Mouse (Mus musculus): ENCODE results near the gene Hs3st3b1. TPM values are rescaled to one million over a fixed set of nuclear protein-coding genes. Genes with fewer than 3 reads are reported as not detected.

Gene Hs3st3b1
- total RNA-seq, 1 experiment from 2014 or later = 4.0 TPM

- ATAC-seq (ENCODE audit: extremely low read depth, insufficient number of reproducible peaks, low FRiP score, poor library complexity, severe bottlenecking) = peak; percentile 18; the same call in 1 of the 2 replicates
Measured at GRCm38 (mm10) chr11:63925161-63925582, 3.1 kb upstream of the Hs3st3b1 start.

- no peak for ATAC-seq (ENCODE audit: extremely low read depth, insufficient number of reproducible peaks, low FRiP score, poor library complexity, severe bottlenecking)
Measured at GRCm38 (mm10) chr11:63924286-63924930, 2.3 kb upstream of the Hs3st3b1 start.

- no peak for ATAC-seq (ENCODE audit: extremely low read depth, insufficient number of reproducible peaks, low FRiP score, poor library complexity, severe bottlenecking)
Measured at GRCm38 (mm10) chr11:63923386-63923785, 1.3 kb upstream of the Hs3st3b1 start.

DNA sequence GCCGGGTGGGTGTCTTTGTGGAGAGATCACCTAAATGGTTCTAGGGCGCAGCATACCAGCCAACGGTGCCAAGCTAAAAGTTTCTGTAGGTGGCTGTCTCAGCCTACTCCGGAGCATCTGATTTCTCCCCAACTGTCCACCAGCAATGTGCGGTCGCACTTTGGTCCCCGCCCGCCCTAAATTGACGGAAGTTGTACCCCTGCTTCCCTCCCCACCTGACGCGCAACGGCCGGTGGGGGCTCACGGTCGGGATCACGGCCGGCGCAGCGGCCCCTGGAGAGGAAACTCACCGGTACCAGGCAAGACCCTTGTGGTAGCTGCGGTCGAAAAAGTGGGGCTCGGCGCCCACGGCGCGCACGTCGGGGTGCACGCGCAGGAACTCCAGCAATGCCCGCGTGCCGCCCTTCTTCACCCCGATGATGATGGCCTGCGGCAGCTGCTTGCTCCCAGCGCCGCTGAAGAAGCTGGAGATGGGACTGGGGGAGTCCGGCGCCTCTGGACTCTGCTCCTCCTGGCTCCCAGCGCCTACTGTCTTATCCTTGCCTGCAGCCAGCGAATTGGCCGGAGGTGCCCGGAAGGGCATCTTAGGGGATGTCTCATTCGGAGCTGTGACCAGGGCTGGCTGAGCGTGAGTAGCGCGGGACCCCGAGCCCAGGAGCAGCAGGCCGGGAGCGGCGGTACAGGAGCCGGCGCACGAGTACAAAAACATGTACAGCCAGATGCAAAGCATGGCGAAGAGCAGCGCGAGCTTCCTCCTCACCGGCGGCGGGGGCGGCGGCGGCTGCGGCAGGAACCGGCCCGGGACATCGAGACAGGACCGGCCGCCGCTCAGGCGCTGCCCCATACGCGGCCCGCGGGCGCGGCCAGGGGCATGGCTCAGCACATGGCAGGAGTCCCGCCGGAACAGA lies 792 bp downstream of the Hs3st3b1 start:
- no peak for ATAC-seq (ENCODE audit: extremely low read depth, insufficient number of reproducible peaks, low FRiP score, poor library complexity, severe bottlenecking)

- peak; percentile 26; the same call in 1 of the 2 replicates for ATAC-seq (ENCODE audit: extremely low read depth, insufficient number of reproducible peaks, low FRiP score, poor library complexity, severe bottlenecking)
Measured at GRCm38 (mm10) chr11:63920531-63920930, 1.6 kb downstream of the Hs3st3b1 start.

DNA sequence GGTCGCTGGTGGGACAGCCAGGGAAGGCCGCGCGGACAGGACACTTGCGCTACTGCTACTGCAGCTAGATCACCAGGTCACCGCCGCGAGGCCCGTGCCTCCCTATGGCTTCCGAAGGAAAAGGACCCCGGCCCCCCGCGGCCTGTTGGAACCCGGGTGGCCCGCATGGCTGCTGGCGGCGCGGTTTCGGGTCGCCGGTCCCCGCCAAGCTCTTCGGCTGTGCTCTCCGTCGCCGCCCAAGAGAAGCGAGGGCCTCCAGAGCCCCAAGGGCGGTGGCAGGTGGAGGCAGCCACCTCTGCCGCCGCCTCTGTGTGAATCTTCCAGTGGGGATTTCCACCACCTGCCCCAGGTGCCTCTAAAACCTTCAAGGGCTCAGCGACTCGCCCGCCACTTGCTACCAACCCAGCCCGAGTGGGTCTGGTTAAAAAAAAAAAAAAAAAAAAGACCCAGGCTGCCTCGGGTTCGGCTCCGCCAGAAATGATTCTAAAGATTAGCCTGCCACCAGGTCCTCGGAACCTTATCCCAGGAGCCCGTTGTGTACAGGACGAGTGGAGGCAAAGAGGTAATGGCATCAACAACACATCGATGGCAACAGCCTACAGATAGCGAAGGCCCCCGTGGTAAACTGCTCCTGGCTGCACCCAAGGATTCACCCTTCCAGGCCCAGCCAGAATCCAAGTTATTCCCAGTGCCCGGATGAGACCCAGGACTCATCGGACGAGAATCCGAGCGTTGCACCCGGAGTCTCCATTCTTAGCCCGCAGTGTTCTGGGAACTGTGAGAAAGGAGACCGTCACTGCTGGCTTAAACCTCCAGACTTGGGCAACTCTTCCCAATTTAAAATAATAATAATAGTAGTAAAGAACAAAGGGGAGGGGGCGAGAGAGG lies 2.6 kb downstream of the Hs3st3b1 start:
- ATAC-seq (ENCODE audit: extremely low read depth, insufficient number of reproducible peaks, low FRiP score, poor library complexity, severe bottlenecking) = no peak

- ATAC-seq (ENCODE audit: extremely low read depth, insufficient number of reproducible peaks, low FRiP score, poor library complexity, severe bottlenecking) = no peak
Measured at GRCm38 (mm10) chr11:63918321-63919105, 3.6 kb downstream of the Hs3st3b1 start.

DNA sequence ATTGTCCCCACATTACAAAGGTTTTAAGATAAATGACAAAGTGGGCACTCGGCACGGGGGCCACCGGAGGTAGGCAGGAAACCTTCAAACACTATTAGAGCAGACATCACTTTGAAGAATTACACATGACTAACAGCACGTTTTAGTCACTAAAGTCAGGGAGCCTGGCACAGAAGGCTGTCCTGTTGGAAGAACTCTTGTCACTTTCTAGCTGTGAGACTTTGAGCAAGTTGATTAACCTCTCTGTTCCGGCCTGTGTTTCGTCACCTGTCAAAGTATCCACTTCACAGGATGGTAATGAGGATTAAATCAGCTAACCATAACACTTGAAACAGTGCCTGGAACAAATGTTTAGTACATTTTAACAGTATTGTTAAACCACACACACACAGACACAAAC lies 4.5 kb downstream of the Hs3st3b1 start:
- no peak for ATAC-seq (ENCODE audit: extremely low read depth, insufficient number of reproducible peaks, low FRiP score, poor library complexity, severe bottlenecking)

GRCm38 (mm10) chr11:63914388-63914787 lies 7.7 kb downstream of the Hs3st3b1 start:
- peak; percentile 69 for ATAC-seq (ENCODE audit: extremely low read depth, insufficient number of reproducible peaks, low FRiP score, poor library complexity, severe bottlenecking)

DNA sequence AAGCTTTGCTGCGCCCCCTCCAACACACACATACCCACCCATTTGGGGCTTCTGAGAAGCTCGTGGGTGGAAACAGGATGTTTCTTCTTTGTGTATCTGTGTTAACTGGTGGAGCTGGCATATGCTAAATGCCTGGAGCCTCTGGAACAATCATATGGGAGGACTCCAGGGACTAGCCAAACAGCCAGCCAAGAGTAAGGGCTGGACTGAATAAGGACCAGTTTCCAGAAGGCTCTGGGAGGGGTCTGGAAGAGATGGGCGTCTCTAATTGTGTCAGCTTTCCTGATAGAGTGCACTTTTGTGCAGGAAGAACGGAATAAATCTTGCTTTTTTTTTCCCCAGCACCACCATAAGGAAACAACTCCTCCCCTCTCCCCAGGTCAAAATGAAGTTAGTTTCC lies 8.2 kb downstream of the Hs3st3b1 start:
- no peak for ATAC-seq (ENCODE audit: extremely low read depth, insufficient number of reproducible peaks, low FRiP score, poor library complexity, severe bottlenecking)

DNA sequence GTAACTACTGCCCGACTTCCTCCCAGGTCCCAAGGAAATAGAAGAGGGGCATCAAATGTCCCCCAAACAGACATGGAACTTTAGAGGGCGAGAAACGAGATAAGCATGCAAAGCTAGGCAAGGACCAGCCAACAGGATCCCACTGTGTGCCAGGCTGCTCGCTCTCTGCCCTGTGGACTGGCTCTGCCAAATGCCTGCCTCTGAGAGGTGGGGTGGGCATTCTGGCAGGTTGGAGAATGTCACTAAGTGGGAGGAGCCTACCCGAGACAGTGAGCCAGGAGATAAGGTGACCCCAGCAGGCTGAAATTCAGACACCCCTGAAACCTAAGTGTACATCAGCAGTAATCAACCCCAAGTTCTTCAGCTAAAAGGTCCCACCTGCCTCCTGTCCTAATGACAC lies 11.1 kb downstream of the Hs3st3b1 start:
- no peak for ATAC-seq (ENCODE audit: extremely low read depth, insufficient number of reproducible peaks, low FRiP score, poor library complexity, severe bottlenecking)

- no peak for ATAC-seq (ENCODE audit: extremely low read depth, insufficient number of reproducible peaks, low FRiP score, poor library complexity, severe bottlenecking)
Measured at GRCm38 (mm10) chr11:63909961-63910360, 12.1 kb downstream of the Hs3st3b1 start.

GRCm38 (mm10) chr11:63908500-63908899 lies 13.6 kb downstream of the Hs3st3b1 start:
- peak; percentile 42; the same call in 1 of the 2 replicates for ATAC-seq (ENCODE audit: extremely low read depth, insufficient number of reproducible peaks, low FRiP score, poor library complexity, severe bottlenecking)

- peak; percentile 65 for ATAC-seq (ENCODE audit: extremely low read depth, insufficient number of reproducible peaks, low FRiP score, poor library complexity, severe bottlenecking)
Measured at GRCm38 (mm10) chr11:63906552-63907353, 15.3 kb downstream of the Hs3st3b1 start.

DNA sequence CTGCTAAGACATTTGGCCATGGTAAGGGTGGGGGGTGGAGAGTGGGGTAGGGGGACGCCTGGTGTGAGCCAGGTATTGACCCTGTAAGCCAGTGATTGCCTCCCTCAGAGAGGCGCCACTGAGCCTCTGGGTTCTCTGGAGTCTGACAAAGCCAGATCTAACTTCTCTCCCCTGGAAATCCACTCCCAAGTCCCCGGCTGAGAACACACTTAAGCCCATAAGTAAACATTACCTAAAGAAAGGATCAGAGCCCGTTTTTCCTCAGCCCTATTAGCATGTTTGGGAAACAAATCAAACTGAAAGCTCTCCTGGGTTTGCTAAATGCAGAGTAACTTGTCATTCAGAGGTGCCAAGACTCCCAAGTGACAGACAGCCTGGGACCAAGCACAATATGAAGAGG lies 17.3 kb downstream of the Hs3st3b1 start:
- ATAC-seq (ENCODE audit: extremely low read depth, insufficient number of reproducible peaks, low FRiP score, poor library complexity, severe bottlenecking) = no peak

GRCm38 (mm10) chr11:63898509-63899168 lies 23.5 kb downstream of the Hs3st3b1 start:
- no peak for ATAC-seq (ENCODE audit: extremely low read depth, insufficient number of reproducible peaks, low FRiP score, poor library complexity, severe bottlenecking)

DNA sequence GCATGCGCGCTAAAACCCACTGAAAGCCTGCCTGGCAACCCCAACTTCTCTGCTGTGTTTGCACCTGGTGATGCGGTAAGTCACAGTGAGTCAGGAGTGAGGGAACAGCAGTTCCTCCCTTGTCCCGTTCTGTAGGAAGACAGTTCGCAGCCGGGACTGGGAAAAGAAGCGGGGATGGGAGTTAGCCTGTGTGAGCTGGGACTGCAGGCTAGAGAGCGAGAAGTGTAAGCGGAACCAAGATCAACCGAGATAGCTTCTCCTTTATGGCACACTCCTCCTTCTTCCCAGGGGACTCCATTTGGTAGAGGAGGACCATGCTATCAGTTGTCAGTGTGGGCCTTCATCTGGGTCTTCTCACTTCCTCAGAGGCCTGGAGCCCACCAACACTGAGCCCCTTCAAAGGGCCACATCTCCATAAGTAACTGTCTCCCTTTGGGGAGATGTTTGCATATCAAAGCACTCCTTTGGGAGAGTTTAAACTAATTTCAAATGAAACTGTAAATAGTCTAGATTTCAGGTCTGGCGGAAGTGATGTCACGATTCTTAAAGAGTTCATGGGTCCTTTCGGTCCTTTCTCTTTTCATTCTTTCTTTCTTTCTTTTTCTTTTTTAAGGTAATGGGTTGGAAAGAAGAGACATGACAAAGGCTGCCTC lies 24.1 kb downstream of the Hs3st3b1 start:
- ATAC-seq (ENCODE audit: extremely low read depth, insufficient number of reproducible peaks, low FRiP score, poor library complexity, severe bottlenecking) = no peak
